Mouse (Mus musculus) limb, embryonic 10.5 days (tissue): ENCODE data around the gene Cenpw. TPM values are rescaled to one million over a fixed set of nuclear protein-coding genes. Genes with fewer than 3 reads are reported as not detected.

ENCODE experiments used
- DNase-seq: peaks from one replicate; pipeline ENCODE4 v3.0.0-alpha.2; 2017; ENCODE audit warnings: low spot score
- H3K27ac ChIP-seq: fragments of 300-500 bp; sonication (generic); 2 replicates; pipeline ENCODE4 v1.5.1; 2016; ENCODE audit warnings: mild to moderate bottlenecking
- H3K27me3 ChIP-seq: fragments of 300-500 bp; sonication (generic); 2 replicates; pipeline ENCODE4 v1.6.1; 2016; ENCODE audit warnings: low read depth, mild to moderate bottlenecking; ENCODE audit not compliant: poor library complexity, severe bottlenecking
- H3K36me3 ChIP-seq: fragments of 300-500 bp; sonication (generic); 2 replicates; pipeline ENCODE4 v1.6.1; 2016; ENCODE audit warnings: mild to moderate bottlenecking, moderate library complexity
- H3K4me1 ChIP-seq: fragments of 300-500 bp; sonication (generic); 2 replicates; pipeline ENCODE4 v1.6.1; 2016
- H3K4me3 ChIP-seq: fragments of 300-500 bp; sonication (generic); 2 replicates; pipeline ENCODE4 v1.5.1; 2016; ENCODE audit warnings: mild to moderate bottlenecking, moderate library complexity
- H3K9me3 ChIP-seq: fragments of 300-500 bp; sonication (generic); replicated peaks from 2 replicates; pipeline ENCODE4 v1.6.1; 2016; ENCODE audit warnings: mild to moderate bottlenecking
- WGBS: fragments of 180-500 bp; shearing (Covaris S2); methylation state at CpG from one replicate; pipeline ENCODE4 v1.1.7; 2016; 5-methylcytosine and 5-hydroxymethylcytosine counted together
- polyA plus RNA-seq: library from polyadenylated mRNA; unstranded; fragments of >200 nt; fragmentation: Nextera tagmentation; extraction: Ambion mirVana; gene quantifications from 2 replicates; pipeline ENCODE4 v1.2.1, GENCODE M21; 2016

Gene Cenpw
- 76.3 and 89.1 TPM in 2 replicates for polyA plus RNA-seq

DNA sequence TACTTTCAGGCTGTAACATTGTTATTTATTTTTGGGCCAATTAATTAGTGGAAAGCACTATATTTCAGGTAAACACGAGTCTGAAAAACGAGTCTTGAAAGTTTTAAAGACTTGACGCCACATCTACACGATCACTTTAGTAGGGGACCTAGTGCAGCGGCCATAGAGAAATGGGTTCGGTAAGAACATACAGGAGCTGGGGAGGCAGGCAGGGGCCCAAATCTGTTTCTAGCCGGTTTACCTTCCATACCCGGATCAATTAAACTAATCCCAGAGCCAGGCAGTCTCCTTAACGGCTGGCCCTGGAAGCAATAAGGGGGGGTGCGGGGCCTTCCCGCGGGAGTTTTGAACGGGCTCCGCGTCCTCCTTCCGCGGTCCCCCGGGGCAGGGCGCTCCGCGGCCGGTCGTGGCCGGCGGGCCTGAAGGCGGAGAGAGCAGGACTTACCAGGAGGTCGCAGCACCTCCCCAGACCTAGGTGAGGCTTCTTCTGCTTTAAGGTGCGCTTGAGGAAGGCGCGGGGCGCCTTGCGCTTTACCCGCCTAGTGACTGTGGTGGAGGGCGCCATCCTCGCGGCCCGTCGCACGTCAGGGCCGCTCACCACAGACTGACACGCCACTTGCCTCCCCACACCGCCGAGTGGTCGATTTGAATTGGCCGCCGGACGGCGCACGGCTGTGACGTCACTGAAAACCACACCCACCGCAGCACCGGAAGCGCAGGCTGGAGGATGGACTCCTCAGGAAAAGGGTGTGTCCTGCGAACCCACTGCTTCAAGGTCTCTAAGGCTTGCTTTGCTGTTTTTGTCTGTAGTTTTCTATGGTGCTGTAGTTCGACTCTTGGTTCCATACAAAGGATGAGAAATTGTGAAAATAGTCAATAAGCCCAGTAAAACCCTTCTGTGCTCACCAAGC, at the start of gene Cenpw:
Cenpw (minus strand) TSS at position 645 of the 911 bp plus-strand sequence.
- Histone ChIP-seq H3K4me1 (peaks cover 11% of the 10 kb centered on the region), H3K27ac (peak within 1 kb of the TSS; percentile 95), H3K36me3 (peaks cover 19% of the 10 kb centered on the region), H3K27me3 (no peaks in the 10 kb centered on the region), H3K9me3 (no peaks in the 10 kb centered on the region), H3K4me3 (peak within 1 kb of the TSS; percentile 94)
- WGBS: 2% methylated on average over 55 of the region's 55 CpGs
- DNase-seq: peak; percentile 98

DNA sequence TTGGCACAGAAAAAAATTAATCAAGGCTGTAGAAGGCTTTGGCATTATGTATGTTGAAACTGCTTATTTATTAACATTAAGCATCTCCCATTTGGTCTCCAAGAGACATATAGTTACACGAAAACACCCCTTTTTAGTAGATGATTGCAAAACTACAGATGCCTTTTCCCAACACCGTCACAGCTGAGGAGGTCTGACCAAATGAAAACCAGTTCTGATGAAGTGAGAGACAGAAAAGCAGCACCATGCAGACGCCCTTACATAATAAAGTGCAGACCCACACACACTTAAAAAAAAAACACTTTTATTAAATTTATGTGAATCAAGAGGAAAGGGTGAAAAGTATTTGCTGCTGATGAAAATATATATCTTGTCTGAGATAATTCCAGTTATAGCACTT, 49.3 kb upstream of the Cenpw start:
- whole genome bisulfite sequencing: 34% methylated on average over 3 of the region's 3 CpGs
- Histone ChIP-seq H3K9me3 (no peaks in the 10 kb centered on the region), H3K36me3 (no peaks in the 10 kb centered on the region), H3K4me3 (no peak overlapping the region), H3K27ac (no peak overlapping the region), H3K4me1 (peaks cover 14% of the 10 kb centered on the region), H3K27me3 (no peaks in the 10 kb centered on the region)
- DNase-seq: no peak

DNA sequence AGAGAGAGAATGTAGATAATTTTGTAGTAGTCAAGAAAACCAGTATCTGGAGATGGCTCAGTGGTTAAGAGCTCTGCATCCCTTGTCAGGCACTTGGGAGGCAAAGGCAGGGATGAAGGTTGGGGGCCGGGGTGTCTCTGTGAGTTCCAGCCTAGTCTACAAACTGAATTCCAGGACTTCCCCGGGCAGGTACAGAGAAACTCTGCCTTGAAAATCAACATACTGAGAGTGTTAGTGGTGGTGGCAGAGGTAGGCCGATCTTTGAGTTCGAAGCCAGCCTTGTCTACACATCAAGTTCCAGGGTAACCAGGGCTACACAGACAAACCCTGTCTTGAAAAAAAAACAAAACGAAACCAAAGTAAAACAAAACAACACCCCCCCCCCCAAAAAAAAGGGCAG, 859 bp downstream of the Cenpw start:
- Histone ChIP-seq H3K4me3 (peak overlapping the region; percentile 94), H3K27ac (peak overlapping the region; percentile 95), H3K36me3 (peaks cover 25% of the 10 kb centered on the region), H3K27me3 (no peaks in the 10 kb centered on the region), H3K4me1 (peaks cover 11% of the 10 kb centered on the region), H3K9me3 (no peaks in the 10 kb centered on the region)
- WGBS: 67% methylated on average over 5 of the region's 5 CpGs
- peak; percentile 34 for DNase-seq

DNA sequence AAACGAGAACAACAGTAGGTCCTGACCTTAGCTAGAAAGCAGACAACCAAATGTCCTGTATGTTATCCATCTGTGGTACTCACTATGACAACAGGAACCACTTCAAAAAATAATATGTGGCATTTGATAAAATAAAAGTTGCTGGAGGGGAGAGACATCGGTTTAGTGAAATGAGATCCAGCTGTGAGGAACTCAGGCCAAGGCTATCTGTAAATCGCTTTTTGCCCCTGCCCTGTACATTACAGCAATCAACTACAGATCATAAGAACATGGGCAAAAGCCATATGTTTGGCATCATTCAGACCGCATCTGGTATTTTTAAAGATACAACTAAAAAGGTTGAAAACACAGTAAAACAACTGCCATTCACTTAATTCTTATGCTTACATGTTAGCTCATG, 32.7 kb downstream of the Cenpw start:
- Histone ChIP-seq H3K4me3 (no peak overlapping the region), H3K4me1 (no peaks in the 10 kb centered on the region), H3K36me3 (no peaks in the 10 kb centered on the region), H3K27ac (no peak overlapping the region), H3K27me3 (no peaks in the 10 kb centered on the region), H3K9me3 (no peaks in the 10 kb centered on the region)
- no peak for DNase-seq
- WGBS: 59% methylated on average over 4 of the region's 4 CpGs
